Mouse (Mus musculus): ENCODE measurements around the gene Zfp39. TPM values are rescaled to one million over a fixed set of nuclear protein-coding genes. Genes with fewer than 3 reads are reported as not detected.

Zfp39 gene
- 4.8 and 4.9 TPM in 2 replicates for polyA plus RNA-seq (2015; fragmentation: Nextera tagmentation; extraction: Ambion mirVana)

DNA sequence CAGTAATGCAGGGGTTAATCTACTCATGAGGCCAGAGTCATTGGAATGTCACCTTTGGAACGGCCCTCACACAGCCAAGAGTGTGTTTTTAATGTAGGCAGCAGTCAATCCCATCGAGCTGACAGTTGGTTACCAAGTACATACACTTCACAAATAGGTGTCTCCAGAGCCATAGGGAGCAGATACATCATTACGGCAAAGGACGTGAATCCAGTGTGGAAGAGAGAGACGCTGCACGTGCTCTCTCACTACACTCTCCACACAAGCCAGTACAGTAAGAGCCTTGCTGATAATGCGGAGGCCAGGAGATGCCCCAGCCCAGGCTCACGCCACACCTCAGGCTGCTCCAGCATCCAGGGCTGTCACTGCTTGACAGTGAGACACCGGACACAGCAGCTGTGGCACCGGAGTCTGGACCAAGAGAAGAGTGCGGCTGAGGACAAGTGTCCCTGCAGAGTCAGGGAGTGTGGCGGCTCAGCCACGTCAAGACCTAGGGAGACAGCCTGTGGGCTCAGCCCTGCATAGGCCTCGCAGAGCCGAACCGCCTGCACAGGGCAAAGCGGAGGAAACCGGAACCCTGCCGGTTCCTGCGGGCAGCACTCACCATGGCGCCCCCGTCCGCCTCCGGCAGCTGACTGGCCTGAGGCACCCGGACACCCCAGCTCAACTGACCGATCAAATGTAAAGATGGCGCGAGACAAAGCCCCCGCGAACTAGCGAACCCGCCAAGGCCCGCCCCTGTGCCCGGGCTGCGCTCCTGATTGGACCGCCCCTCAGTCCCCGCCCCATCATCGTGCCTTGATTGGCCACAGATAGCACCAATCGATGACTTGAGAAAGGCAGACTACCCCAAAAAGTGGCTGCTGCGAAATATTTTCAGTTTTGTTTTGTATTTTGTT is at the start of gene Zfp39:
TSS of gene Zfp39 (minus strand) at position 715 of the 899 bp plus-strand sequence.
- H3K27ac ChIP-seq, result peak within 1 kb of the TSS; percentile 69
- peak; percentile 99 for ATAC-seq
- peaks cover 26% of the 10 kb centered on the region for H3K36me3 ChIP-seq (ENCODE audit: poor library complexity, severe bottlenecking)
- peak within 1 kb of the TSS; percentile 84 for H3K4me3 ChIP-seq
- WGBS, result under 1% methylated on average over 40 of the region's 40 CpGs
- no peaks in the 10 kb centered on the region for H3K27me3 ChIP-seq
- peaks cover 21% of the 10 kb centered on the region for H3K4me1 ChIP-seq
- H3K9ac ChIP-seq, result peak within 1 kb of the TSS; percentile 91
- no peaks in the 10 kb centered on the region for H3K9me3 ChIP-seq (replicated peaks)
- H3K4me2 ChIP-seq, result peak within 1 kb of the TSS; percentile 71

DNA sequence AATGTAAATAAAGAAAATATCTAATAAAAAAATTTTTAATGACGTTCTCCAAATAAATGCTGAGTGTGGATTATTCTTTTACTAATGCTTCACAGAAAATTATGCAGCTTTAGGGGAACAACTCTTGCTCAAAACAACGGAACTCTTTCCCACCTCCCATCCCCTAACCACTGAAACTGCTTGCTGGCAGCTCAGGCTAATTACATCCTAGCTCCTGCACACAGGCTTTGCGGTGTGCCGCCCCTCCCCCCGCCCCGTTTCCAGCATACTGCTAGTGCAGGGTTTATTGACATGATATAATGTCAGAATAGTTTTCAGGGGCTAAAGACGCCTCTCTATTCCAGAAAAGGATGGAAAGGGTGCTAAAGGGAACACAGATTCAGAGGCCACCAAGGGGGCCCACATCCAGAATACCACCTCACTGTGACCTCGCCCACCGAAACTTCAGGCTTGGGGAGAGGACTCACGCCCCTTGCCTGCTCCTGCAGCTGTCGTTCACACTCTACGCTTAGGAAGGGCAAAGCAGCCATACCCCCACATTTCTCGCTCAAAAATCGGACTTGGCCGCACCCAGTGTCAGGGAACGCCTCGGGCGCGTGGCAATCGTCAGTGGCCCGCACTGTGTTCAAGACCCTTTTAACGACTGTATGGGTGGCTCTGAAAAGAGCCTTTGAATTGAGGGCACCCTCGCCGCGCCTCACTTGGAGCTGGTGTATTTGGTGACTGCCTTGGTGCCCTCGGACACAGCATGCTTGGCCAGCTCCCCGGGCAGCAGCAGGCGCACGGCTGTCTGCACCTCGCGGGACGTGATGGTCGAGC is 49.5 kb upstream of the Zfp39 start:
- Histone ChIP-seq H3K4me1 (peaks cover 55% of the 10 kb centered on the region), H3K4me3 (peak overlapping the region; percentile 95), H3K27me3 (no peaks in the 10 kb centered on the region), H3K9ac (peak overlapping the region; percentile 97), H3K9me3 (replicated peaks) (no peaks in the 10 kb centered on the region), H3K27ac (peak overlapping the region; percentile 100), H3K36me3 (ENCODE audit: poor library complexity, severe bottlenecking) (peaks cover 12% of the 10 kb centered on the region), H3K4me2 (peak overlapping the region; percentile 91)
- ATAC-seq, result peak; percentile 20
- WGBS, result under 1% methylated on average over 33 of the region's 33 CpGs

DNA sequence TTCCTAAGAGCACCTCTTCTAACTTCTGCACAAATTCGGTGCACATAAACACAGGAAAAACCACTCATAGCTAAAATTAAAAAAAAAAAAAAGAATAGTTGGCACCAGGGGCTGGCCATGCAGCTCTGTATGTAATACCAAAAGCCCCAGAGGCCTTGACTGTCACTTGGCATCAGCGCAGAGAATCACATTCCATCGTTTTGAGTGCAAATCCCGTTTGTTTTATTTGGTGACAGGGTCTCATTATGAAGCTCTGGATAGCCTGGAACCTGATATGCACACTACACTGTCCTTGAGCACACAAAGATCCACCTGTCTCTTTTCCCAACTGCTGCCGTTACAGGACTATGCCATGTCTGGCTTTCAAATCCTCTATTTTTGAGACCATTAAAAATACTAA is 47.2 kb upstream of the Zfp39 start:
- Histone ChIP-seq H3K36me3 (ENCODE audit: poor library complexity, severe bottlenecking) (no peaks in the 10 kb centered on the region), H3K27ac (peak overlapping the region; percentile 100), H3K9me3 (replicated peaks) (no peaks in the 10 kb centered on the region), H3K27me3 (no peaks in the 10 kb centered on the region), H3K4me2 (peak overlapping the region; percentile 70), H3K4me3 (no peak overlapping the region), H3K9ac (peak overlapping the region; percentile 96), H3K4me1 (peaks cover 40% of the 10 kb centered on the region)
- no peak for ATAC-seq
- 55% methylated on average over 5 of the region's 5 CpGs for WGBS

DNA sequence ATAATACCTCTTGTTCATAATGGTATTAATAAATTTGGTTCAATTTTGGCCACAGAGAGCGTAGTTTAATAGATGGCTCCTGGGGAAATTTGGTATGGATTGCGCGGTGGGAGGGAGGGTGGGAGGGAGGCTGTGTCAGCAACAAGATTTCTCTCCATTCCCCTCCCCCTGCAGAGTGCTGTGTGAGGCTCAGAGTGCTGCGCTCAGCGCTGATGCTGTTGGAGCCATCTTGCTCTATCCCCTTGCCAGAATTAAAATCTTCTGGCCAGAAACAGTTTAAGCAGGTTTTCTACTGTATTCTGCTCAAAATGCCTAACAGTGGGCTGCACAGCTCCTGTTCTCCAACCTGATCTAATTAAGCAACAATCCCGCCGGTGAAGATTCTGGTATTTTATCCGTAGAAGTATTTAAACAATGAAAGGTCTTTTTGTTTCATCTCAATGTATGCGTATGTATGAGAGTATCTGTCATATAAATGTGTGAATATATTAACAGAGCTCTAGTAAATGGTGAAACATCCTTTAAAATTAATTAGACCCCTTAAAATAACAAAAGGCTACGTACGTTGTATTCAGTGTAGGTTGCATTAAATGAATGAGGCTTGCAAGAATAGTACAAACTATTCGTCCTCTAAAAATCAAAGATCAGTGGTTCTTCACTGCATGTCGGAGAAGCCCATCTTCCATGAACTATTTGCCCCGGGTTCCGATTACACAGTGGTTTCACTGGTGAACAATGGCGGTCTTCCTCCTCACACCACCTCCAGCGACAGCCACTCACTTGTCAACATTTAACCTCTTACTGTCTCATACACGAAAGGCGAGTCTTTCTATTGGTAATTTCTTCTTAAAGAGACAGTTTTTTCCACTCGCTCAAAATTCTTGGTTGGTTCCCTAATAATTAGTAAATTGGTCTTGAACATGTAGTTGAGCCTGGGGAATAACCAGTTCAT is 45.7 kb upstream of the Zfp39 start:
- Histone ChIP-seq H3K36me3 (ENCODE audit: poor library complexity, severe bottlenecking) (no peaks in the 10 kb centered on the region), H3K9ac (peak overlapping the region; percentile 96), H3K9me3 (replicated peaks) (no peaks in the 10 kb centered on the region), H3K27ac (peak overlapping the region; percentile 100), H3K4me2 (peak overlapping the region; percentile 70), H3K4me3 (peak overlapping the region; percentile 70), H3K4me1 (peaks cover 37% of the 10 kb centered on the region), H3K27me3 (no peaks in the 10 kb centered on the region)
- 1% methylated on average over 20 of the region's 20 CpGs for WGBS
- ATAC-seq, result peak; percentile 68

DNA sequence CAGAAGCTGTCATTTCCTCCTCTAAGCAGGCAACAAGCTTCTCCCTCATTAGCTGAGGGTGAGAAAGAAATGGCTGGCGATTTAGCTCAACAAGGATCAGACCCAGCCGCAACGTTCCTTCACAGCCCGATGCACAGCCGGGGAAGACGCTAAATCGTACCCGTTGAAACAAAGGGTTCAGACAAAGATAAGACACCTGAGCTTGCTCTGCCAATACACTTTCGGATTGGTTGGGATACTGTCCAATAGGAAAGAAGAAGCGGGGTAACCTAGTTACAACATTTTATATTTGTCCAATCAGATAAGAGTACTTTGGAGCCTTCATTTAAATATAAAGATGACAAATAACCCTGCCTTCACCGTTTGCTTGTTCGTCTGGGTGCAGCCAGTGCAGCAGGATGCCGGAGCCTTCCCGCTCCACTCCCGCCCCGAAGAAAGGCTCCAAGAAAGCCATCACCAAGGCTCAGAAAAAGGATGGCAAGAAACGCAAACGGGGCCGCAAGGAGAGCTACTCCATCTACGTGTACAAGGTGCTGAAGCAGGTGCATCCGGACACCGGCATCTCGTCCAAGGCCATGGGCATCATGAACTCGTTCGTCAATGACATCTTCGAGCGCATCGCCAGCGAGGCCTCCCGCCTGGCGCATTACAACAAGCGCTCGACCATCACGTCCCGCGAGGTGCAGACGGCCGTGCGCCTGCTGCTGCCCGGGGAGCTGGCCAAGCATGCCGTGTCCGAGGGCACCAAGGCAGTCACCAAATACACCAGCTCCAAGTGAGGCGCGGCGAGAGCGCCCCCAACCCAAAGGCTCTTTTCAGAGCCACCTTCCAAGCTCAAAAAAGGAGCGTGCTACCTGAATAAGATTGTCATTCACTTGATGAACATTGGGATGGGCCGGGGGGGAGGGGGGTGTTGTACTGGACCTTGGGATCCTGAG is 44.8 kb upstream of the Zfp39 start, which contains the start of gene Hist3h2ba:
TSS of gene Hist3h2ba (plus strand) at position 379 of the 938 bp plus-strand sequence.
- H3K4me3 ChIP-seq, result peak within 1 kb of the TSS; percentile 70
- WGBS, result under 1% methylated on average over 45 of the region's 48 CpGs
- no peaks in the 10 kb centered on the region for H3K36me3 ChIP-seq (ENCODE audit: poor library complexity, severe bottlenecking)
- H3K27ac ChIP-seq, result peak within 1 kb of the TSS; percentile 100
- H3K27me3 ChIP-seq, result no peaks in the 10 kb centered on the region
- peak; percentile 92 for ATAC-seq
- H3K4me1 ChIP-seq, result peaks cover 37% of the 10 kb centered on the region
- H3K9me3 ChIP-seq (replicated peaks), result no peaks in the 10 kb centered on the region
- H3K4me2 ChIP-seq, result peak within 1 kb of the TSS; percentile 70
- peak within 1 kb of the TSS; percentile 96 for H3K9ac ChIP-seq

DNA sequence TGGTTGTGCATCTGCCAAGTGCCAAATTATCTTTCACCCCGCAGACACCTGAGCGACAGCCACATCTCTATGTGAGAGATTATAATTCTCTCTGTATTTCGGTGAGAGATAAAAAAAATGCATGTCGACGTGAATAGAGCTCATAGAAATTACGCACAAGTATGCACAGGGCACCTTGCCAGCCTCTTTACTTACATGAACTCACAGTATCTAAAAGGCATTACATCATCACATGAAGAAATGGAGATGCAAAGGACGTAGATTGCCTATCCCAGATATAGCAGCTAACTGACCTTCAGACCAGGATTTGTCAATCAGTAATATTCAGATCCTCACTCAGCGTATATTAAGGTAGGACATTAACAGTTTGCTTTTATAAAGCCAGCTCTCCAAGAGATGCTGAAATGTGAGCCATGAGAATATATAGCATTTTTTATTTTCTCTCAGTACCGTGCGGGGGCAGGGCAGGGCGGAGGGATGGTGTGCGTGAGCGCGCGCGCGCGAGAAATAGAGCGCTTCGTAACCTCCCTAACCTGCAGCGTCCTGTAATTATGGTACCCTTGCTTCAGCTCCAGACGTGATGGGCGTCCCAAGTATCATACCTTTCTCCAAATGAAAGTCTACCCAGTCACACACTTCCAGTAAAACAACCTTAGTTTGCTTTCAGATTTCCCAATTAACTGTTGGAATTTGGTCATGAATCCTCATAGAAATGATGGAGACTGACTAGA is 43.9 kb upstream of the Zfp39 start:
- Histone ChIP-seq H3K9ac (peak overlapping the region; percentile 73), H3K4me3 (peak overlapping the region; percentile 70), H3K4me1 (peaks cover 34% of the 10 kb centered on the region), H3K27ac (peak overlapping the region; percentile 100), H3K36me3 (ENCODE audit: poor library complexity, severe bottlenecking) (no peaks in the 10 kb centered on the region), H3K9me3 (replicated peaks) (no peaks in the 10 kb centered on the region), H3K27me3 (no peaks in the 10 kb centered on the region), H3K4me2 (peak overlapping the region; percentile 70)
- WGBS, result 9% methylated on average over 23 of the region's 23 CpGs
- peak; percentile 67 for ATAC-seq

DNA sequence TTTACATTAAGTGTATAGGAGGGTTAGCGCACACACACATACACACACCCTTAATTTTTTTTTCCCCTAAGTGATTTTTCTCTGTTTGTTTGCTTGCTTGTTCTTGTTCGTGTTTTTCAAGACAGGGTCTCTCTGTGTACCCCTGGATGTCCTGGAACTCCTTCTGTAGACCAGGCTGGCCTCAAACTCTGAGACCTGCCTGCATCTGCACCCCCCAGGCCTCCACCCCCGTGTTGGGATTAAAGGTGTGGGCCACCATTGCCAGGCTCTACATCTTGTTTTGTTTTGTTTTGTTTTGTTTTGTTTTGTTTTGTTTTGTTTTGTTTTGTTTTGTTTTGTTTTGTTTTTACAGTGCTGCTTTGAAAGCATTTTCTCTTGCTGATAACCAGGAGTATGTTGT is 43.3 kb upstream of the Zfp39 start:
- Histone ChIP-seq H3K36me3 (ENCODE audit: poor library complexity, severe bottlenecking) (no peaks in the 10 kb centered on the region), H3K4me3 (peak overlapping the region; percentile 70; the same call in 1 of the 2 replicates), H3K9me3 (replicated peaks) (no peaks in the 10 kb centered on the region), H3K4me2 (peak overlapping the region; percentile 70), H3K27me3 (no peaks in the 10 kb centered on the region), H3K9ac (peak overlapping the region; percentile 73), H3K27ac (peak overlapping the region; percentile 100), H3K4me1 (peaks cover 31% of the 10 kb centered on the region)
- no peak for ATAC-seq
- WGBS, result 83% methylated on average over 3 of the region's 3 CpGs

DNA sequence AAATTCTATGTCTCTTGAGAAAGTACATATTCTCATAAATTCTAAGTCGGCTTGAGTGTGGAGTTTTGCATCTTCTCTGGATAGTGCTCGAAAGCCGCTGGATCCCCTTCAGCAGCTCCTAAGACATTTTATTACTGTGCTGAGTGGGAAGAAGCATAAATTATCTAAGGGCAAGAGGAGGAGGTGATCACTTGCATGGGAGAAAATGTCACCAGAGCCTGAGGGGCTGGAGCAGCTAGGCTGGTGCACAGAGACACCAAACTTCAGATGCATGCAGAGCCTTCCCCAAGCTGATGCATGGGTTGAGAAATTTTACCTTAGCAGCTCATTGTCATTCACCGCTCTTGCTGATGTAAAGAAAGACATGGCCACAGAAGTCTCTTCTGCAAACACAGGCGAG is 40.1 kb upstream of the Zfp39 start:
- Histone ChIP-seq H3K4me1 (peaks cover 12% of the 10 kb centered on the region), H3K27ac (no peak overlapping the region), H3K27me3 (no peaks in the 10 kb centered on the region), H3K4me3 (no peak overlapping the region), H3K4me2 (no peak overlapping the region), H3K9me3 (replicated peaks) (no peaks in the 10 kb centered on the region), H3K9ac (no peak overlapping the region), H3K36me3 (ENCODE audit: poor library complexity, severe bottlenecking) (no peaks in the 10 kb centered on the region)
- no peak for ATAC-seq
- WGBS, result 82% methylated on average over 5 of the region's 5 CpGs

DNA sequence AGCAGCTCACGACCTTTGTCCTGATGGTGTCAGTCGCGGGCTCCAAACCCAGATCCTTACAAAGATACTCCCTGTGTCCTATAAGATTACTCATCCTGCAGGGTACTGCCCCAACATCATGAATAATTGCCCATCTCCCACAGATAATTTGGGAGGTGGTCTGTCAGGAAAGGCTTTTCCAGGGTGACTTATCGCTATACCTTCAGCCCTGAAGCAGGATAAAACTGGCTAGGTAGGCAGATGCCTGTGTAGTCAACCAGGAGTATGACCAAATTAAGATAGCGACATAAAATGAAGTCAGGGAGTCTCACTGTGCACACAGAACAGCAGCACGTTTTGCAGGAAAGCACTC is 35.0 kb upstream of the Zfp39 start:
- no peaks in the 10 kb centered on the region for H3K9me3 ChIP-seq (replicated peaks)

More for the DNA sequence above, 35.0 kb upstream of the Zfp39 start:
- no peaks in the 10 kb centered on the region for H3K27me3 ChIP-seq
- H3K4me1 ChIP-seq, result peaks cover 29% of the 10 kb centered on the region
- WGBS, result 20% methylated on average over 6 of the region's 6 CpGs
- H3K4me2 ChIP-seq, result peak overlapping the region; percentile 81
- H3K27ac ChIP-seq, result peak overlapping the region; percentile 97
- no peak for ATAC-seq
- H3K9ac ChIP-seq, result peak overlapping the region; percentile 100
- peaks cover 30% of the 10 kb centered on the region for H3K36me3 ChIP-seq (ENCODE audit: poor library complexity, severe bottlenecking)
- H3K4me3 ChIP-seq, result peak overlapping the region; percentile 98

All from forebrain, embryonic 13.5 days (tissue).